Mouse (Mus musculus) hematopoietic stem cell, adult 5-6 weeks (primary cell): ENCODE measurements at regions not wholly inside any gene's neighbourhood (a gene's known extent, or its start where the extent isn't known, plus 50 kb on each side); places are given as distances from the start of the nearest gene placed in this dataset.
A peak's percentile ranks its signal among the peaks of the same experiment; 100 is the strongest.

Experiments used
- ATAC-seq, 2 experiments: fragments of 125-278 bp in 1 of 2; replicated peaks in 1 of 2; 2 replicates each; pipeline ENCODE4 v1.8.0; 2016 to 2017; ENCODE audit warnings: inconsistent platforms in 2 of 2, mild to moderate bottlenecking in 2 of 2, moderate number of reproducible peaks in 2 of 2, low read depth in 1 of 2, moderate TSS enrichment in 1 of 2; ENCODE audit not compliant: low FRiP score in 2 of 2, poor library complexity in 2 of 2, severe bottlenecking in 2 of 2, insufficient read depth in 1 of 2, low TSS enrichment in 1 of 2

GRCm38 (mm10) chr9:60989670-60990391 lies 195.5 kb downstream of the Uaca start:
- no peak for ATAC-seq

- peak; percentile 90 to 97 for ATAC-seq
Observed at GRCm38 (mm10) chr9:60991509-60991908, 197.2 kb downstream of the Uaca start.

- no peak for ATAC-seq
Observed at GRCm38 (mm10) chr9:60993661-60994060, 199.3 kb downstream of the Uaca start.

GRCm38 (mm10) chr9:60995096-60995495 lies 200.8 kb downstream of the Uaca start:
- no peak for ATAC-seq

GRCm38 (mm10) chr9:60998086-60998785 lies 203.9 kb downstream of the Uaca start:
- ATAC-seq = peak; percentile 14 to 27; a peak in 2 of 4 replicates

GRCm38 (mm10) chr9:60999001-60999529 lies 204.7 kb downstream of the Uaca start:
- peak; percentile 84 to 93 for ATAC-seq

GRCm38 (mm10) chr9:61000232-61000631 lies 205.9 kb downstream of the Uaca start:
- ATAC-seq = no peak

GRCm38 (mm10) chr9:61002572-61002971 lies 208.2 kb downstream of the Uaca start:
- no peak for ATAC-seq

- no peak for ATAC-seq
Observed at GRCm38 (mm10) chr9:61008446-61008845, 214.1 kb downstream of the Uaca start.

GRCm38 (mm10) chr9:61011066-61011465 lies 216.7 kb downstream of the Uaca start:
- ATAC-seq = no peak

- ATAC-seq = peak; percentile 87 to 91
Observed at GRCm38 (mm10) chr9:61012771-61013540, 218.6 kb downstream of the Uaca start.

- ATAC-seq = no peak
Observed at GRCm38 (mm10) chr9:61014151-61014550, 219.8 kb downstream of the Uaca start.

- no peak for ATAC-seq
Observed at GRCm38 (mm10) chr9:61015374-61015890, 221.1 kb downstream of the Uaca start.

- ATAC-seq = peak; percentile 68 to 73
Observed at GRCm38 (mm10) chr9:61016673-61017072, 222.3 kb downstream of the Uaca start.

GRCm38 (mm10) chr9:61019938-61020337 lies 225.6 kb downstream of the Uaca start:
- ATAC-seq = no peak

- ATAC-seq = peak; percentile 55 to 72
Observed at GRCm38 (mm10) chr9:61021810-61022209, 227.5 kb downstream of the Uaca start.

- peak; percentile 44 to 56 for ATAC-seq
Observed at GRCm38 (mm10) chr9:61022371-61023026, 228.2 kb downstream of the Uaca start.
